Mouse (Mus musculus): ENCODE measurements around the gene Wdr12. TPM values are rescaled to one million over a fixed set of nuclear protein-coding genes. Genes with fewer than 3 reads are reported as not detected.

Wdr12 gene
- polyA plus RNA-seq, 1 experiment from 2014 or later, result 68.3 TPM

DNA sequence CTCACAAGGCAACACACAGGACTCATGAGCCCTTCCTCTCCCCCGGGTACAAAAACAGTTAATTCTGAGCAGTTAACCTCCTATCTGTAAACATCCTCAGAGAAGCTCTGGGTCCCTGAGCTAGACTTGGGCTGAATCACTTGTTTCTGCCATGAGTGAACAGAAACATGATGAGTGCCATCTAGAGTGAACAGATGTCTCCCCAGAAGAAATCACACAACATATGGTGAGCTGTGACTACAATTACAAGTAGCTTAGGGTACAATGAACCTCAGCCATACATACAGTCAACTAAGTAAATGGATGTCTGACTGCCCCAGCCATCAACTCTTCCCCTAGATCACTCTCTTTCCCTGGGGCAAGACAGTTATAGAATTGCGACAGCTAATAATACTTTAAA is 63.4 kb downstream of the Wdr12 start:
- Histone ChIP-seq H3K27me3 (ENCODE audit: control insufficient read depth, insufficient read depth, low read length) (no peaks in the 10 kb centered on the region), H3K9ac (ENCODE audit: low read depth, low read length) (no peak overlapping the region), H3K9me3 (ENCODE audit: control insufficient read depth, low read length) (no peaks in the 10 kb centered on the region), H3K4me1 (ENCODE audit: control insufficient read depth, insufficient read depth, low read length) (no peaks in the 10 kb centered on the region), H3K27ac (ENCODE audit: low read depth, low read length) (no peak overlapping the region), H3K4me3 (ENCODE audit: low read length) (no peak overlapping the region), H3K4me2 (replicated peaks; ENCODE audit: low read depth, low read length) (no peak overlapping the region), H3K36me3 (ENCODE audit: control insufficient read depth, insufficient read depth, low read length) (no peaks in the 10 kb centered on the region)
- WGBS, result 93% methylated on average over 2 of the region's 2 CpGs
- no peak for ATAC-seq (ENCODE audit: low FRiP score, low TSS enrichment)

Other genes with a start within 250 kb of the Wdr12 start
- 11.2 and 19.2 TPM in 2 replicates for gene Fam117b, start 185.6 kb downstream of the Wdr12 start, polyA plus RNA-seq (2014; fragmentation: Nextera tagmentation; extraction: Ambion mirVana)
- gene Ica1l, start 55.5 kb downstream of the Wdr12 start, polyA plus RNA-seq (2014; fragmentation: Nextera tagmentation; extraction: Ambion mirVana), result 1.8 and 2.3 TPM in 2 replicates
- gene Carf, start 398 bp downstream of the Wdr12 start, polyA plus RNA-seq (2014; fragmentation: Nextera tagmentation; extraction: Ambion mirVana), result 6.1 and 9.3 TPM in 2 replicates
- gene Nbeal1, start 82.0 kb upstream of the Wdr12 start, polyA plus RNA-seq (2014; fragmentation: Nextera tagmentation; extraction: Ambion mirVana), result 10.7 and 13.1 TPM in 2 replicates
- 14.9 and 22.2 TPM in 2 replicates for gene Cyp20a1, start 244.7 kb upstream of the Wdr12 start, polyA plus RNA-seq (2014; fragmentation: Nextera tagmentation; extraction: Ambion mirVana)

Data from kidney, embryonic 14.5 days (tissue).